In the genomic region with DNA sequence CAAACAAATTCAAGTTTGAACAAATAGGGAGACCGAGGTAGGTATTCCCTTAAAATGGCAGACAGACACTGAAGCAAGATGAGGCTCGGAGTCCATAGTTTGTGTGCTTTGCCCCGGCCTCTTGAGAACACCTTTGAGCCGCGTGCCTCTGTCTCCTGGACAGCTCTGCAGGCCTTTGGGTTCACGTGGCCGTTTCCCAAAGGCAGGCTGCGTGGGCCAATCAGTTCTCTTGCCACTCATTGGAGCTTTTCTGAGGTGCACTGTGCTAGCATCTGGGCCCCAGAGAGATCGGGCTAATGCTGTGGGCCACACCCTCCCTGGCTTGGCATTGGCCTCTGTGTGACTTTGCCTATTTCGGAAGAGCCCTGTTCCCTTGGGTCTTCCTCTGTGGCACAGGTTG, we compare ENCODE assay signal across 32 mouse cellular contexts.
"Had no signal": no experiment of that assay in that cellular context is flagged by ENCODE, and none has a peak within 500 bp of the region (broad histone marks: within the 10 kb centered on the region; RNA-seq: fewer than 3 reads in every experiment).

No protein-coding gene starts in this region.

- DNase-seq: left cerebral cortex, postnatal 4 days; liver; liver, embryonic 13.5 days; liver, postnatal 0 days; lung, adult 18-20 months; lung, adult 2 months; lung, embryonic 14.5 days; lung, postnatal 10 days; lung, postnatal 14 days; lung, postnatal 36 days; lung, postnatal 4 days; midbrain, embryonic 14.5 days had no signal

- H3K9ac ChIP-seq: limb, embryonic 12.5 days; limb, embryonic 13.5 days; limb, embryonic 15.5 days; liver, embryonic 13.5 days; liver, embryonic 14.5 days; liver, embryonic 15.5 days; liver, postnatal 0 days; lung, embryonic 14.5 days; lung, embryonic 15.5 days; midbrain, embryonic 12.5 days; midbrain, embryonic 13.5 days; midbrain, embryonic 15.5 days; neural tube, embryonic 12.5 days; neural tube, embryonic 13.5 days had no signal

- H3K4me1 ChIP-seq: limb, embryonic 10.5 days; limb, embryonic 12.5 days; limb, embryonic 13.5 days; limb, embryonic 15.5 days; lung, embryonic 15.5 days; midbrain, embryonic 10.5 days; midbrain, embryonic 12.5 days; midbrain, embryonic 13.5 days; midbrain, embryonic 15.5 days; neural tube, embryonic 12.5 days; neural tube, embryonic 13.5 days had no signal

- H3K4me3 ChIP-seq: limb, embryonic 10.5 days; limb, embryonic 12.5 days; limb, embryonic 13.5 days; limb, embryonic 15.5 days; liver, embryonic 13.5 days; liver, embryonic 15.5 days; lung, embryonic 15.5 days; megakaryocyte, embryonic 14.5 days; midbrain, embryonic 10.5 days; midbrain, embryonic 12.5 days; midbrain, embryonic 13.5 days; midbrain, embryonic 15.5 days; myocyte; neural tube, embryonic 12.5 days; neural tube, embryonic 13.5 days had no signal

- ATAC-seq: liver, postnatal 0 days; lung, postnatal 0 days; midbrain, embryonic 13.5 days; midbrain, embryonic 15.5 days; midbrain, embryonic 16.5 days had no signal

- H3K9me3 ChIP-seq: limb, embryonic 10.5 days; limb, embryonic 12.5 days; limb, embryonic 13.5 days; limb, embryonic 15.5 days; liver, embryonic 13.5 days; liver, embryonic 15.5 days; lung, embryonic 15.5 days; megakaryocyte, embryonic 14.5 days; midbrain, embryonic 10.5 days; midbrain, embryonic 12.5 days; midbrain, embryonic 13.5 days; midbrain, embryonic 15.5 days; neural tube, embryonic 12.5 days; neural tube, embryonic 13.5 days had no signal

- H3K27ac ChIP-seq: limb, embryonic 10.5 days; limb, embryonic 12.5 days; limb, embryonic 13.5 days; limb, embryonic 15.5 days; liver, embryonic 13.5 days; liver, embryonic 14.5 days; liver, embryonic 15.5 days; lung, embryonic 15.5 days; macrophage; midbrain, embryonic 10.5 days; midbrain, embryonic 12.5 days; midbrain, embryonic 13.5 days; midbrain, embryonic 15.5 days; neural tube, embryonic 12.5 days; neural tube, embryonic 13.5 days had no signal

- H3K4me2 ChIP-seq: limb, embryonic 12.5 days; limb, embryonic 13.5 days; limb, embryonic 15.5 days; liver, embryonic 11.5 days; liver, embryonic 13.5 days; liver, embryonic 15.5 days; lung, embryonic 14.5 days; lung, embryonic 15.5 days; midbrain, embryonic 11.5 days; midbrain, embryonic 12.5 days; midbrain, embryonic 13.5 days; midbrain, embryonic 15.5 days; neural tube, embryonic 12.5 days; neural tube, embryonic 13.5 days had no signal

- H3K27me3 ChIP-seq: limb, embryonic 12.5 days; limb, embryonic 13.5 days; limb, embryonic 15.5 days; liver, embryonic 13.5 days; liver, embryonic 15.5 days; lung, embryonic 15.5 days; megakaryocyte, embryonic 14.5 days; midbrain, embryonic 12.5 days; midbrain, embryonic 13.5 days; midbrain, embryonic 15.5 days; neural tube, embryonic 12.5 days; neural tube, embryonic 13.5 days had no signal
